In genomic region chr12:79066431-79066830, GRCm38 (mm10) we compare ENCODE assay signal across 18 mouse cellular contexts. TPM values are rescaled to one million over a fixed set of nuclear protein-coding genes. Genes with fewer than 3 reads are reported as not detected.
"Had no signal": no experiment of that assay in that cellular context is flagged by ENCODE, and none has a peak within 500 bp of the region (broad histone marks: within the 10 kb centered on the region; RNA-seq: fewer than 3 reads in every experiment).

No protein-coding gene starts in this region.

- DNase-seq: liver, embryonic 13.5 days; liver, postnatal 0 days; midbrain, embryonic 14.5 days; right cerebral cortex, postnatal 14 days; thymus, adult 2 months; thymus, postnatal 25 days; thymus, postnatal 4 days had no signal

- H3K9ac ChIP-seq: liver, embryonic 13.5 days; liver, embryonic 15.5 days; liver, postnatal 0 days; lung, embryonic 15.5 days; midbrain, embryonic 12.5 days; neural tube, embryonic 12.5 days; stomach, embryonic 15.5 days had no signal

- H3K9me3 ChIP-seq: liver, embryonic 13.5 days; liver, embryonic 15.5 days; lung, embryonic 15.5 days; megakaryocyte, embryonic 14.5 days; midbrain, embryonic 12.5 days; neural tube, embryonic 12.5 days; stomach, embryonic 15.5 days had no signal

- H3K4me2 ChIP-seq: liver, embryonic 11.5 days; liver, embryonic 13.5 days; liver, embryonic 15.5 days; lung, embryonic 15.5 days; midbrain, embryonic 12.5 days; neural tube, embryonic 12.5 days; stomach, embryonic 15.5 days had no signal

- ATAC-seq: liver, postnatal 0 days; midbrain, embryonic 16.5 days had no signal

- H3K27ac ChIP-seq: liver, embryonic 13.5 days; liver, embryonic 15.5 days; lung, embryonic 15.5 days; macrophage; midbrain, embryonic 12.5 days; neural tube, embryonic 12.5 days; stomach, embryonic 15.5 days; stomach, postnatal 0 days had no signal

- H3K4me1 ChIP-seq: lung, embryonic 15.5 days; midbrain, embryonic 12.5 days; neural tube, embryonic 12.5 days had no signal

- H3K27me3 ChIP-seq: liver, embryonic 13.5 days; liver, embryonic 15.5 days; lung, embryonic 15.5 days; midbrain, embryonic 12.5 days; neural tube, embryonic 12.5 days; stomach, embryonic 15.5 days had no signal

- H3K36me3 ChIP-seq: liver, embryonic 13.5 days; liver, embryonic 15.5 days; lung, embryonic 15.5 days had no signal

- H3K4me3 ChIP-seq: liver, embryonic 13.5 days; liver, embryonic 15.5 days; lung, embryonic 15.5 days; megakaryocyte, embryonic 14.5 days; midbrain, embryonic 12.5 days; neural tube, embryonic 12.5 days; stomach, embryonic 15.5 days had no signal

RNA-seq across cellular contexts. Expression of gene Plekhh1, which starts 37.5 kb away (rescaled TPM):
- total RNA-seq: monocyte, adult 5-6 weeks had no signal
